Mouse (Mus musculus) small intestine, adult 2 months (tissue): ENCODE data around the gene Cldn20. TPM values are rescaled to one million over a fixed set of nuclear protein-coding genes. Genes with fewer than 3 reads are reported as not detected.

Experiments used
- H3K27ac ChIP-seq: fragments of 200-500 bp; 2 replicates; pipeline ENCODE4 v1.5.1; 2012; ENCODE audit warnings: low read depth, low read length, control low read depth, inconsistent platforms; ENCODE audit not compliant: insufficient read depth
- H3K27me3 ChIP-seq: fragments of 200-500 bp; 2 replicates; pipeline ENCODE4 v1.6.1; 2012; ENCODE audit warnings: mild to moderate bottlenecking, moderate library complexity, low read length, inconsistent platforms; ENCODE audit not compliant: control insufficient read depth, insufficient read depth
- H3K36me3 ChIP-seq: fragments of 200-500 bp; 2 replicates; pipeline ENCODE4 v1.6.1; 2012; ENCODE audit warnings: mild to moderate bottlenecking, low read length, control low read depth, inconsistent platforms; ENCODE audit not compliant: control insufficient read depth, insufficient read depth
- H3K4me1 ChIP-seq: fragments of 200-500 bp; 2 replicates; pipeline ENCODE4 v1.6.1; 2012; ENCODE audit warnings: low read length, inconsistent platforms, mixed read lengths; ENCODE audit not compliant: control insufficient read depth, insufficient read depth, insufficient read length
- H3K4me3 ChIP-seq: fragments of 200-500 bp; 2 replicates; pipeline ENCODE4 v1.5.1; 2012; ENCODE audit warnings: low read depth, mild to moderate bottlenecking, control low read depth, inconsistent platforms, low read length, moderate library complexity
- CTCF ChIP-seq: fragments of 200-500 bp; IDR thresholded peaks from 2 replicates; pipeline ENCODE4 v1.5.1; 2012; ENCODE audit warnings: low read depth, mild to moderate bottlenecking, control low read depth, inconsistent platforms, low read length, moderate library complexity, mixed read lengths; ENCODE audit not compliant: insufficient replicate concordance, insufficient read length; ENCODE audit errors: extremely low read depth
- POLR2A ChIP-seq: fragments of 200-500 bp; IDR thresholded peaks from 2 replicates; pipeline ENCODE4 v1.6.1; 2012; ENCODE audit warnings: low read depth, mild to moderate bottlenecking, control low read depth, inconsistent platforms, low read length, moderate library complexity
- WGBS: fragments of 180-500 bp; shearing (Covaris S2); methylation state at CpG from one replicate; pipeline ENCODE4 v1.1.7; 2018; 5-methylcytosine and 5-hydroxymethylcytosine counted together
- polyA plus RNA-seq: library from polyadenylated mRNA; depleted of rRNA; stranded (reverse); fragments of >200 nt; gene quantifications from 2 replicates; pipeline ENCODE4 v1.2.3, GENCODE M21; 2012

The Cldn20 gene
- polyA plus RNA-seq, 1 experiment = 0.57 TPM

DNA sequence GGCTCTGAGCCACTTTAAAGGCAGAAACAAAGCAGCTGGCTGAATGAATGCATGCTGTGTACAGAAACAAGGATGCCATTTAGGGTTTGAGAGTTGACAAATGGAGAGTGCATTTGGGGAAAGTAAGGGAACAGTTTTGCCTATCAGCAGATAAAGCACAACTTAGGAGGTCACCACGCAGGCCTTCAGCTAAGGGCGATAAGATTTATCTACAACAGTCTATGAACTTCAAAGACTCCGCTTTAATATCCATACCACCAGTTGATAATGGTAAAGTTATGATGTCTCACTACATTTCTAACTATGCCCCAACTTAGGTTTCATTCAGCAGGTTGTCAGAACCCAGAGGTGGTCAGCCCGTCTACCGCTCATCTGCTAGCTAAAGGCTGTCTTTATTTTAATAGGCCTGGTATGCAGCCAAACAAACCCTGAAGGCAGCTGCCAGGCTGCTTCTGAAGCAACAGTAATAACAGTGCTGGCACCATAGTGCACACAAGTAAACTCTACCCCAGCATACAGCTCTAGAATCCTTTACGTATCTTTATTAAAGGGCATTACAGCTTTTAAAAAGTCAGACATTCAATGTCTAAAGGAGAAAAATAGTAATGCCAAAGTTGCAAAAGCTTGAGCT is 4.4 kb upstream of the Cldn20 start:
- H3K4me1 ChIP-seq = no peaks in the 10 kb centered on the region
- TF ChIP-seq POLR2A = no peak
- no peak for TF ChIP-seq CTCF
- no peak overlapping the region for H3K4me3 ChIP-seq
- H3K27ac ChIP-seq = no peak overlapping the region
- H3K27me3 ChIP-seq = no peaks in the 10 kb centered on the region
- WGBS = 70% methylated on average over 6 of the region's 6 CpGs
- H3K36me3 ChIP-seq = peaks cover 2% of the 10 kb centered on the region; the same call in 1 of the 2 replicates

DNA sequence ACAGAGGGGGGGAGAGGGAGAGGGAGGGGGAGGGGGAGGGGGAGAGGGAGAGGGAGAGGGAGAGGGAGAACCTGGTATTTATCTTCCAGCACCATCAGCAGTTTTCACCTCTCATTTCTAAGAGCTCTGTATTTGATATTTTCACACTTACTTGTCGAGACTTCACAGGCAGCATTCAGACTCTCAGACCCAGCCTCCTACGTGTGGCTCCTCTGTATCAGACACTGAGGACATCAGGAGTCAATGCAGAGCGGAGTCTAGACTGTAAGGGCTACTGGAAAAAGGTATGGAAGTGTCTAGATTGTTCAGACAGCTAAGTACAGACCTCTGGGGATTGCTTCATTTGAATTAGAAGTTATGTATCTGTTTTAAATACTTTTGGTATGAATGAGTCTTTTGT is 2.8 kb upstream of the Cldn20 start:
- Histone ChIP-seq H3K36me3 (peaks cover 2% of the 10 kb centered on the region; the same call in 1 of the 2 replicates), H3K27ac (no peak overlapping the region), H3K4me3 (no peak overlapping the region), H3K27me3 (no peaks in the 10 kb centered on the region), H3K4me1 (no peaks in the 10 kb centered on the region)
- TF ChIP-seq CTCF = no peak
- TF ChIP-seq POLR2A = no peak
- 82% methylated on average over 3 of the region's 3 CpGs for WGBS

DNA sequence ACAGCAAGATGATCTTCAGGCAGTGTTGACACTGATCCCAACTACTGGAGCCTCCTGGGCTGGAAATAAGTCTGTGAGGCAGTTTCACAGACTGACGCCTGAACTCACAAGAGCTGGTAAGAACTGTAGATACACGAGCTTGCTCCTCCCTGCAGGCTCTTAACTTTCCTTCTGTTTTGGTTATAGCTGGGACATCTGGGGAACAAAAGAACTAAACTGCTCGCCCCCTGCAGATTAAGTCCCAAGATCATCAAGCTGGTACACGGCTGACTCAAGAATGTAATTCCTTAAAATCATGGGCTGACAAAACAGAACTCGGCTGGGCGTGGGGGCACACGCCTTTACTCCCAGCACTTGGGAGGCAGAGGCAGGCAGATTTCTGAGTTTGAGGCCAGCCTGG is 1.8 kb upstream of the Cldn20 start:
- no peaks in the 10 kb centered on the region for H3K27me3 ChIP-seq
- H3K4me3 ChIP-seq = no peak overlapping the region
- peaks cover 7% of the 10 kb centered on the region for H3K36me3 ChIP-seq
- H3K4me1 ChIP-seq = no peaks in the 10 kb centered on the region
- 83% methylated on average over 7 of the region's 7 CpGs for WGBS
- H3K27ac ChIP-seq = no peak overlapping the region
- TF ChIP-seq CTCF (no peak), POLR2A (no peak)

DNA sequence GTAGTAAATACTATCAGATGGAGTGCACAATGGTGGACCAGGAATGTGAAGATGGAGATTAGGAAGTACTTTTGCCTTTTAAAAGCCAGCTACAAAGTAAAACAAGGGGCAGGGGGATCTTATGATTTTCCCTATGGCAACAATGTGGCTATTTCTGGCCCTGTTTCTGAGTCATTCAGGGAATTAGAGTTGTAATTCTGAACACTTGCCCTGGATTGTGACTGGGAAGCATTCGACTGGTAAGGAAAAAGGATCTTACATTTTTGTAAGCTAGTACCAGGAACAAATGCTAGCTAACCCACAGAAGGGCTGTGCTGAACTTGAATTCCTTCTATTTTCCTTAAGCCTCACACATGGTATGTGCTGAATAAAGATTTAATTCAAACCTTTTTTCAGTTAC is 713 bp upstream of the Cldn20 start:
- no peak overlapping the region for H3K27ac ChIP-seq
- peaks cover 7% of the 10 kb centered on the region for H3K36me3 ChIP-seq
- H3K4me3 ChIP-seq = no peak overlapping the region
- WGBS = 79% methylated on average over 1 of the region's 1 CpGs
- TF ChIP-seq POLR2A (no peak), CTCF (no peak)
- H3K27me3 ChIP-seq = no peaks in the 10 kb centered on the region
- H3K4me1 ChIP-seq = no peaks in the 10 kb centered on the region

DNA sequence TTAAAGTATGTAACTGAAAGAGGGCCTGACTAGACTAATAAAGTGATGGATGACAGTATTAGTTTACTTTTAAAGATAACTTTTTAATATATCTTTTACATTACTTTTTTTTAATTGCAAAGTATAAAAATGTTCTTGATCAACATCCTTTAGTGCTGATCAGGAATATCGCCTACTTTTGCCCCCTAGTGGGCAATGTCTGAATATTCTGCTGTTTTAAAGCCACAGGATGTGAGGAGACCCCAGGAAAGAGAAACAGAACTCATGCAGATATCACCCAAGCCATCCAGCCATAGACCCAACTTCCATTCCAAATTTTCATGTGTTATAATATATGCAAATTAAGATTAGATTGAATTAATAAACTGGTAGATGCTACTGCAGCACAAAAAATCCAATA is 1.1 kb downstream of the Cldn20 start:
- no peaks in the 10 kb centered on the region for H3K27me3 ChIP-seq
- H3K4me3 ChIP-seq = no peak overlapping the region

DNA sequence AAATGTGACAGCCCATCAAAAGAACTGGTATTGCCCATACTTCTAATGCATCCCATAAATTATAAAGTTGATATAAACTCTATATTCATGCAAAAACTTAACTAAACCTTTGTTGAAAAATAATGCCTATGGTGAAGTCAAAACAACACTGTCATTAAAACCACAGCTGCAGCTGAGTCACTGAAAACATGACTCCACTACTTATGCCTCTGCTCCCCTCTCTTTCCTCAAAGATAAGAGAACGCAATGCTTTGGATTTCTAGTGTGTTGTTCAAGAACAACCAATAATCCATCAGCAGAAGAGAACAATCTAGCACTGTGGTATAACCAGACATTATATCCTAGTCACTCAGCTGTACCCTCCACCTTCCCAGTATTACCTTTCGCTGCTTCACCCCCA is 8.0 kb downstream of the Cldn20 start:
- Histone ChIP-seq H3K27me3 (no peaks in the 10 kb centered on the region), H3K4me1 (no peaks in the 10 kb centered on the region), H3K36me3 (peaks cover 10% of the 10 kb centered on the region; the same call in 1 of the 2 replicates), H3K27ac (no peak overlapping the region), H3K4me3 (no peak overlapping the region)
- no peak for TF ChIP-seq POLR2A
- no peak for TF ChIP-seq CTCF
- WGBS = 95% methylated on average over 2 of the region's 2 CpGs

More for the DNA sequence above, 1.1 kb downstream of the Cldn20 start:
- Histone ChIP-seq H3K27ac (no peak overlapping the region), H3K4me1 (no peaks in the 10 kb centered on the region), H3K36me3 (peaks cover 9% of the 10 kb centered on the region)
- TF ChIP-seq POLR2A (no peak), CTCF (no peak)
- WGBS = 57% methylated on average over 1 of the region's 1 CpGs

DNA sequence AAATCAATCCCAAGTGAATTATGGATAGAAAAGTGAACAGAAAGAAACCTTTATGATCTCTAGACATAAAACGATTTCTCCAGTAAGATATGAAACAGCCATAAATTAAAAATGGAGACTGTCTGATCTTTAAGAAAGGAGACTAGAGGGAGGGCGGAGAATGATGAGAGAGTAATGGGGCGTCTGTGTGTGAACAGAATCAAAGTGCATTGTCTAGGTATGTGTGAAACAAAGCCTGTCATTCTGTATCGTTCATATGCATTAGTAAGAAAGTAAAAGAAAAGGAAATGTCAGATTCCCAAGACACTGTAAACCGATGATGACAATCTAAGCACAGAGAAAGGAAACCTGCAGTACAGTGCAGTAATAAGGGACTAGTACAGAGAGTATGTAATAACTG is 8.7 kb downstream of the Cldn20 start:
- no peak for TF ChIP-seq POLR2A
- no peak for TF ChIP-seq CTCF
- Histone ChIP-seq H3K27ac (no peak overlapping the region), H3K27me3 (no peaks in the 10 kb centered on the region), H3K4me3 (no peak overlapping the region), H3K36me3 (peaks cover 8% of the 10 kb centered on the region; the same call in 1 of the 2 replicates), H3K4me1 (no peaks in the 10 kb centered on the region)
- WGBS = 71% methylated on average over 5 of the region's 5 CpGs
